Comparison of ENCODE assay signal across 8 mouse cellular contexts in genomic region chr13:83726346-83726975, GRCm38 (mm10).
DNase-seq lines count a peak whose midpoint lies in the region; ATAC-seq lines count a peak whose summit lies in the region.

No protein-coding gene starts in this region.

- H3K9me3 ChIP-seq in heart, embryonic 10.5 days = no peaks in the 10 kb centered on the region
- no peaks in the 10 kb centered on the region for H3K9me3 ChIP-seq in limb, embryonic 10.5 days (replicated peaks)

- peak overlapping the region; percentile 40; the same call in 1 of the 2 replicates for H3K4me3 ChIP-seq in heart, embryonic 10.5 days
- H3K4me3 ChIP-seq in limb, embryonic 10.5 days = peak overlapping the region; percentile 27; the same call in 1 of the 2 replicates

- intact Hi-C loops in heart, postnatal 25 days (cut with DNase I) = no loop called here

- H3K27me3 ChIP-seq in heart, embryonic 10.5 days (ENCODE audit: insufficient read depth, poor library complexity, severe bottlenecking) = peaks cover 87% of the 10 kb centered on the region
- peaks cover 95% of the 10 kb centered on the region for H3K27me3 ChIP-seq in limb, embryonic 10.5 days (ENCODE audit: low read depth, poor library complexity, severe bottlenecking)

- H3K4me1 ChIP-seq in heart, embryonic 10.5 days = peaks cover 6% of the 10 kb centered on the region; the same call in 1 of the 2 replicates
- peaks cover 26% of the 10 kb centered on the region for H3K4me1 ChIP-seq in limb, embryonic 10.5 days

- DNase-seq in heart, embryonic 10.5 days (ENCODE audit: low spot score) = no peak
- DNase-seq in heart, postnatal 25 days (ENCODE audit: low spot score) = no peak
- DNase-seq in retina, embryonic 14.5 days (ENCODE audit: low spot score) = peak; percentile 25
- no peak for DNase-seq in retina, postnatal 1 day
- no peak for DNase-seq in limb, embryonic 10.5 days (ENCODE audit: low spot score)
- DNase-seq in adrenal gland, postnatal 4 days (ENCODE audit: low spot score in 2 of 2) = no peak
- DNase-seq in testis, postnatal 10 days (ENCODE audit: low spot score) = no peak

- 3% methylated on average over 13 of the region's 13 CpGs for WGBS in heart, embryonic 10.5 days
- WGBS in limb, embryonic 10.5 days = 4% methylated on average over 13 of the region's 13 CpGs

- ATAC-seq in CD4-positive, CD25-positive, alpha-beta regulatory T cell, adult 4 months = no peak

- no peak overlapping the region for H3K27ac ChIP-seq in heart, embryonic 10.5 days
- H3K27ac ChIP-seq in limb, embryonic 10.5 days = no peak overlapping the region

- no peaks in the 10 kb centered on the region for H3K36me3 ChIP-seq in heart, embryonic 10.5 days
- H3K36me3 ChIP-seq in limb, embryonic 10.5 days = no peaks in the 10 kb centered on the region
